Mouse (Mus musculus) cerebellum, adult 11-12 months (tissue): ENCODE results near the gene Kxd1.
A peak's percentile ranks its signal among the peaks of the same experiment; 100 is the strongest.

Experiments
- DNase-seq: peaks from one replicate; pipeline ENCODE4 v3.0.0; 2022

Kxd1 gene

DNA sequence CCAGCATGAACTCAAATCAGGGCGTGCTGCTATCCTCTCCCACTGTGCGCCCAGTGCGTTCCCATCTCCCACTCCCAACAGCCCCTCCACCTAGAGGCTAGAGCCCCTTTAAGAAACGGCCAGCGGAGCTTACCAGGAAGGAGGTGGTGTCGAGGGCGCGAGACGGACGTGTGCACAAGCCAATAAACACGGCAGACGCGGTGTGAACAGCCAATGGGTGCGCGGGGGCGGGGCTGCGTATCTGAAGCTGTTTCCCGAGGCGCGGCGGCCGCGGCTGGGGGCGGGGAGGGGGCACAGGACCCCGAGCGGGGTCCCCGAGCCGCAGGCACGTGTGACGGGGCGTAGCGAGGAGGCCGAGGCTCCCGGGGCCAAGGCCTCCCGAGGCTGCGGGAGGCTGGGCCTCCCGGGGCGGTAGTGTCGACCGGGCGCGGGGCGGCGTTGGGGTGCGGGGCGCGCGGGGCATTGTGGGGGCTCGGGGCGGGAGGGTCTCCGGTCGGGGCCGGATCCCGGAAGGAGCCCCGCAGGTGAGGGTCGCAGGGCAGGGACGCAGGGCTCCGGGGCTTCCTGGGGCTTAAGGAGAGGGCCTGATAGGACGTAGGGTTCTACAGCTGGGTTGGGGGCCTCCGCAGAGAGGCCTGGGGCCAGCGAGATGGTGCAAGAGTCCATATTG lies at the start of gene Kxd1, which contains the start of gene Fkbp8:
Gene Kxd1, minus strand, starts transcription at position 445 of the 670 bp plus-strand sequence.
Gene Fkbp8, plus strand, starts transcription at position 213 of the 670 bp plus-strand sequence.
- peak; percentile 96 for DNase-seq

GRCm38 (mm10) chr8:70577207-70577606 lies 49.5 kb upstream of the Kxd1 start:
- DNase-seq: no peak

- DNase-seq: peak; percentile 77
Measured at GRCm38 (mm10) chr8:70574915-70575314, 47.2 kb upstream of the Kxd1 start.

DNA sequence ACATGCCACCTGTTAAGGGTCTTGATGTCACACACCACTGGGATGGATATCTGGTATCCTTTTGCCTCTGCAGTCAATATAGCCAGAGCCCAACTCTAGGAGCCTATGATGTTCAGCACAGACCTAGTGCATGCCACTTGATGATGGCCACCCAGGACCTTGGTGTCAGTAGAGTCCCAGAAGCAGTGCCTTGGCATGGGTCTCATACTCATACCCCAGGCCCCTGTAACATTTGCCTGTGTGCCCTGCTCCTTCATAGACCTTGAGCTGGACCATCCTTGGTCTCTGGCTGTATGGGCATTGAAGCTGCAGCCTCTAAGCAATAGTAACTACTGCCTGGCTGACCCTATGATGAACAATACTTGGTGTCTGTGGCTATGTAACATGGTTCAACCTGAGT lies 46.5 kb upstream of the Kxd1 start:
- DNase-seq: no peak

- DNase-seq: peak; percentile 80
Measured at GRCm38 (mm10) chr8:70570990-70571389, 43.2 kb upstream of the Kxd1 start.

- no peak for DNase-seq
Measured at GRCm38 (mm10) chr8:70570360-70570759, 42.6 kb upstream of the Kxd1 start.

DNA sequence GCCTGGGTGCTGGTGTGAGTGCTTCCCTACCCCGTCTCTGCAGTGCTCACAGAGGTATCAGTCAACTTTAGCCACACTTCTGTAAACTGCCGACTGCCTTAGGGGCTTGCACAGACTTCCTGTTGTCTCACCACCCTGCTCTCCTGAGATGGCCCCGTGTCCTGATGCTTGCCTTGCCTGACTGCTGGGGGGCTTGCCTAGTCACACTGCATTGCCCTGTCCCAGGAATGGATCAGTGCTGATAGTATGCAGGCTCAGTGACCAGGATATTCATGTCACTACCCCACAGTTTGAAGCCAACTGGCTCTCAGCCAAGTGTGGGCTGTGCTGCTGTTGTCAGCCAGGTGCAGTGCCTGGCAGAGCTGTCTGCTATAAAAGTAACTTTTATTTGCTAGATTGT lies 37.8 kb upstream of the Kxd1 start:
- no peak for DNase-seq

DNA sequence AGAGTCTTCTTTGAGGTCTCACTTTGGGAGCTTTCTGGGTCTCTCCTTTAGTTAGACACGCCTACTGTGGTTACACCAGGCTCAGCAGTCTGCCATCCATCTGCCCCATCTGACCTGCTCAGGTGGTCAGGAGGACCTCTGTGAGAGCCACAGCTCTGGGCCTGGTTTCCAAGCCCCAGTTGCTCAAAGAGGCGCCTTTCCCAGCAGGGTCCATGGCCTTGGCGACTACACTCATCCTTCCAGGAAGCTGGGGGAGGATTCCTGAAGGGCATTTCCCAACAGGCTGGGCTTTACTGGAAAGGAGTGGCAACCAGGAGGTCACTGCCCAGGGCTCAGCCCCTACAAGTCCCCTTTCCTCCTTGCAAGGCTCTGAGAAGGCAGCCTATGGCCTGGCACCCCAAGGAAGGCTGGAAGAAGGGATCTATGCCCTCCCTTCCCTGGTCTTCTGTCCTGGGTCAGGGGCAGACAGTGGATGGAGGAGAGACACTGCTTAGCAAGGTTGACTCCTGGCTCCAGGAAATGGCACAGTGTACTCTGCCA lies 37.0 kb upstream of the Kxd1 start:
- no peak for DNase-seq

- no peak for DNase-seq
Measured at GRCm38 (mm10) chr8:70563763-70564387, 36.1 kb upstream of the Kxd1 start.

DNA sequence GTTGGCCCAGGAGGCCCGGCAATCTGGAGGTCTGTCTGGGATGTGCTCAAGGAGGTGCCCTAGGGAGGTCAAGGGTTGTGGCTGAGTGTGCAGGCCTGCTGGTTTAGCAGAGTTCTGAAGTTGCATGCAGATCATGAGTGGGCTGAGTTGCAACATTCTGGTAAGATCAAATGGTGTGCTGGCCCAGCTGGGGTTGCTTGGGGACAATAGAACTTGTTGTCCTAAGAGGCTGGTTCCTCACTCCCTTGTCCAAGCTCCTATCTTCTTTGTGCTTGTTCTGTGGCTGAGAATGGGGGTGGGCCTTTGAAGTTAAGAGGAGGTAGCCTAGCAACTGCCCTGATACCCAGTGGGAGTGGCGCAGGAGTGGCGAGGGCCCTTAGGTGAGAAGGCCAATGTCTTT lies 35.0 kb upstream of the Kxd1 start:
- no peak for DNase-seq

DNA sequence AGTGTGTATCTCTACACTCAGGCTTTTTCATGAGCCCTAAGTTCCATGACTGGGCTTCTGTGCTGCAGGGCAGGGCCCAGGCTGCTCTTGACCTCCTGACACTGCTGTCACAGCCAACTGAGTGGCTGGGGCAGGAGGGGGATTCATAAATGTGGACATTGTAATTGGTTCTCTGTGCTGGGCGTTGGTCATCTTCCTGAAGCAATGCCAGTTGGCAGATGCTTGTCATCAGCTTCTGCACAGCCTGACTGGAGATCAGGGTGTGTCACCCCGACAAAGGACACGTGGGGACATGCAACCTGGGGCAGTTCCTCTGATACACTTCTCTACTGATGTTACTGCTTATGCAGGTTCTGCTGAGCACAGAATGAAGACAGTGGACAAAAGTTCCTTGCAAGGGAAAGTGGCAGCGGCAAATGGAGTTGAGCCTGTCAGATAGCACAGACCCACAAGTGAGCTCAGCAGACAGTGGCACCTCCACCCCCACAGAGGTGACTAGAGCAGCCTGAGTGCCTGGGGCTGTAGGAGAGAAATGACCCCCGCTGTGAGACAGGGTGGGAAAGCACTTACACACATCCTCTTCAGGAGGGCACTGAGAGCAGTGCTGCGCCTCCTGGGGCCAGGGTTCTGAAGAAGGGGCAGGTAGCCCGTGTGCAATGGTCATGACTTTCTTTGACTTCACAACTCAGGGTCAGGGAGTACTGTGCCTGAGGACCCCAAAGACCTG lies 34.2 kb upstream of the Kxd1 start:
- DNase-seq: no peak

DNA sequence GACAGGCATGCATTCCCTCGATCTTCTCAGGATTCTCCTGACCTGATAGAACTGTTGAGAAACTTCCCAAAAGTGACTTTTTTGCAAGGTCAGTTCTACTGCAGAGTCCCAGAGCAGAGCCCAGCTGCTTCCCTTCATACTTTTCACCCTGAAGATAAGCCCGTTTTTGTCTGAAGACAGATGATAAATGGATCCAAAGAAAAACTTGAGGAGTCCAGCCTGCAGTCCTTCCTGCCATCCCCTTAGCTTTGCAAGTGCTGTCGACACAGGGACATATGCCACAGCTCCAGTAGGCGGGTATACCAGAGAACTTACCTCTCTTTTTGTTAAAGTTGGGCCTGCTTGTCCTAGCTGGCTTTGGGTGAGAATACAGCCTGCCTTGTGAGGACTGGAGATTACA lies 33.6 kb upstream of the Kxd1 start:
- no peak for DNase-seq

GRCm38 (mm10) chr8:70560564-70560963 lies 32.8 kb upstream of the Kxd1 start:
- DNase-seq: no peak

- peak; percentile 61 for DNase-seq
Measured at GRCm38 (mm10) chr8:70560096-70560495, 32.3 kb upstream of the Kxd1 start.

- DNase-seq: no peak
Measured at GRCm38 (mm10) chr8:70558983-70559382, 31.2 kb upstream of the Kxd1 start.

DNA sequence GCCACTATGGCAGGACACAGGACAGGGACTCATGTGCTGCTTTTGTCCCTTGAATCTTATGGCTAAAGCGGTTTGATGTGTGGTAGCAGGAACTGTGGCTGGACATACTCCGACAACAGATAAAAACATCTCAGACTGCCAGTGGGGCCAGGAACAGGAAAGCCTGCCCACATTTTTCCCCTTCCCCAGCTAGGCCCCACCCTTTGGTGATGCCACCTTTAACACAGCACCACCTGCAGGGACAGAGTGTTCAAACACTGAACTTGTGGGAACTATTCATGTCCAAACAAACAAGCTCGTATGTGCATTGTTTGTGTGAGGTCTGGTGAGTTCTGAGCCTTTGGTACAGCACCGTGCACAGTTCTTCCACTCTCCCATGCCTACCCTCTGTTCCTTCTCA lies 30.6 kb upstream of the Kxd1 start:
- no peak for DNase-seq

GRCm38 (mm10) chr8:70555079-70555747 lies 27.5 kb upstream of the Kxd1 start:
- no peak for DNase-seq

DNA sequence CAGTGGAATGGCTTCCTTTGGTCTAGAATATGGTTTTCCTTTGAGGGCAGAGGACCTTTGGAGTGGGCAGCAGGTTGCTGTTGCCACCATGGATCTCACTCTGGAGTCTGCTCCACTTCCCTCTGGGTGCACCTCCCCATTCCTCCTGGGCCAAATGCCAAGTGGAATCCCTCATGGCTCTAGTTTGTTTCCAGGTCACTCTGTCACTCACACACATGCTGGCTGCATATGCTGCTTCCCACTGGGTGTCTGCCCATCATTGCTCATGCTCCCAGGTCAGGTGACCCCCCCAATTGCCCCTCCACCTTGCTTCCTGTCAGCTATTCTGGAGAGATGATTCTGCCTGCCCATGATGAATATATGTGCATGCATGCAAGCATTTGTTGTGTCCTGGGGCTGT lies 26.0 kb upstream of the Kxd1 start:
- peak; percentile 83 for DNase-seq

GRCm38 (mm10) chr8:70552836-70553235 lies 25.1 kb upstream of the Kxd1 start:
- DNase-seq: no peak

GRCm38 (mm10) chr8:70551558-70552161 lies 23.9 kb upstream of the Kxd1 start:
- no peak for DNase-seq

DNA sequence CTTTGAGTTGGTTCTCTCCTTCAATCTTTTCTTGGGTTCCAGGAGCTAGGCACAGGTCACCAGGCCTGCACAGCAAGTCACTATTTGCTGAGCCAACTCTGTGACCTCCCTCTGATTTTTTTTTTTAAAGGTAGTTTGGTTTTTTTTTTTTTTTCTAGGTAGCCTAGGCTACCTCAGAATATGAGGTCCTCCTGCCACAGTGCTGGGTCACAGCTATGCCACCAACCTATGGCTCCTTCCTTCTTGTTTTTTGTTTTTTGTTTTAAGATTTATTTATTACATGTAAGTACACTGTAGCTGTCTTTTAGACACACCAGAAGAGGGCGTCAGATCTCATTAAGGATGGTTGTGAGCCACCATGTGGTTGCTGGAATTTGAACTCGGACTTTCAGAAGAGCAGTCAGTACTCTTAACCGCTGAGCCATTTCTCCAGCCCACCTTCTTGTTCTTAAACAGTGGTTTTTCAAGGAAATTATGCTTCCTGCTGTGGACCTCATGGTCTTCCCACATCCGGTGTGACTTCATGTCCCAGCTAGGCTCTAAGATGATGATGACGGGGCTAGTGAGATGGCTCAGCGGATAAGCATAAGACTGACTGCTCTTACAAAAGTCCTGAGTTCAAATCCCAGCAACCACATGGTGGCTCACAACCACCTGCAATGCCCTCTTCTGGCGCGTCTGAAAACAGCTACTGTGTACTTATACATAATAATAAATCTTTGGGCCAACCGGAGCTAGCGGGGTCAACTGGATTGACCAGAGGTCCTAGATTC lies 21.8 kb upstream of the Kxd1 start:
- DNase-seq: no peak

DNA sequence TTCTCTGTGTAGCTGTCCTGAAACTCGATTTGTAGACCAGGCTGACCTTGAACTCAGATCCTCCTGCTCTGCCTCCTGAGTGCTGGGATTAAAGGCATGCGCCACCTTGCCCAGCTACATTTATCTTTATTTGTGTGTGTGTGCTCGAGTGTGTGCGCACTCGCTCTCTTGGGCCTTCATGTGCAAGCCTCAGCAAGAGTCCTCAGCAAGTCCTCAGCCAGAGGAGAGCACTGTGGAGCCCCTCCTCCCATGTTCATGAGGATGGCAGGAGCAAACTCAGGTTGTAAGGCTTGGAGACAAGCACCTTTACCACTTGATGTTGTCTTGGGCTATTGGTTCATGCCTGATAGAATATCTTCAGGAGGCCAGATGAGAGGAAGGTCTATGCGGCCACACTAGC lies 20.0 kb upstream of the Kxd1 start:
- no peak for DNase-seq
